Mouse (Mus musculus) brain, adult 2 months (tissue): ENCODE results near the gene Insl3.
A peak's percentile ranks its signal among the peaks of the same experiment; 100 is the strongest.
"Not testable (repeated sequence)": the region's sequence is repeated elsewhere in the genome, so short reads cannot be mapped to it uniquely, and the experiment has no call there.

Experiments used
- DNase-seq: peaks from one replicate; pipeline ENCODE4 v3.0.0; 2011; ENCODE audit warnings: low read depth, low spot score

Gene Insl3

DNA sequence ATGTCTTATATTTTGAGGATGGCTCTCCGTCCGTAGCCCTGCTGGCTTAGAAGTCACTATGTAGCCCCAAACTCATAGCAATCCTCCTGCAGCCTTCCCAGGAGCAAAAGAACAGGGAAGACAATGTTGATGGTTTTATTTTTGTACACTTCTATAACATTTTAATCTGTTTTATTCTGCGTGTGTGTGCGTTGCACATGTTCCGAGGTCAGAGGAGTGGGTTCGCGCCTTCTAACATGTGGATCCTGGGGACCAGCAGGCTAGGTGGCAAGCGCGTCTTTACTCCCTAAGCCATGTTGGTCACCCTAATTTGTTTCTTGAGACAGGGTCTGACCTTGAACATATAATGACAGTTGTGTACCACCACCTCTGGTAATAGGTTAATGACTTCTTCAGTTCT lies 12.2 kb upstream of the Insl3 start:
- no peak for DNase-seq

DNA sequence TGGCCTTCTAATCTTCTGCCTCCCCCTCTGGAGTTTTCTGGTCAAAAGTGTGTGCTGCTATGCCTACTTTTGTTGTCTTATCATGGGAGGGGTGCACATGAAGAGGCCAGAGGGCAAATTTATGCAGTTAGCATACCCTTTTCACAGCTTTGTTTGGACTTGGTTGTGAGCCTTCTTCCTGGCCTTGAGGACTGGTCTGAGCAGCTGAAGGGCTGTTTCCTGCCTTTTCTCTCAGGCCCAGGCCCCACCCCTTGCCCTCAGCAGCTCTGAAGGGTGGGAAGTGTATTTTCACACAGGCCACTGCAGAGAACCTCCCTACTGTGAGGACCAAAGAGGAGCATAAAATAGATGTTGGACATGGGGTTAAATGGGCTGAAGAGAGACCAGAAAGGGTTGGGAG lies 11.5 kb upstream of the Insl3 start:
- DNase-seq: no peak

DNA sequence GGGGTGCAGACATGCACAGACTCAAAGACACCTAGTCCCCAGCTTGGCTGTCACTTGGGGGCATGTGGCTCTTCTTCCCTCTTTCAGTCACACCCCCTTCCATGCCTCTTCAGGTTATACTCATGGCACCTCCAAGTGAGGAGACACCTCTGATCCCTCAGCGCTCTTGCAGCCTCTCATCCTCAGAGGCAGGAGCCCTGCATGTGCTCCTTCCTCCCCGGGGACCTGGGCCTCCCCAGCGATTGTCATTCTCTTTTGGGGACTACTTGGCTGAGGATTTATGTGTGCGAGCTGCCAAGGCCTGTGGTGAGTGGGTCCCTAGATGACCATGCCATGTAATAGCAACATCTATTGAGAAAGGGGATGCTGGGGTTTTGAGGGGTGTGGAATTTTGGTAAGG lies 10.8 kb upstream of the Insl3 start:
- DNase-seq: no peak

DNA sequence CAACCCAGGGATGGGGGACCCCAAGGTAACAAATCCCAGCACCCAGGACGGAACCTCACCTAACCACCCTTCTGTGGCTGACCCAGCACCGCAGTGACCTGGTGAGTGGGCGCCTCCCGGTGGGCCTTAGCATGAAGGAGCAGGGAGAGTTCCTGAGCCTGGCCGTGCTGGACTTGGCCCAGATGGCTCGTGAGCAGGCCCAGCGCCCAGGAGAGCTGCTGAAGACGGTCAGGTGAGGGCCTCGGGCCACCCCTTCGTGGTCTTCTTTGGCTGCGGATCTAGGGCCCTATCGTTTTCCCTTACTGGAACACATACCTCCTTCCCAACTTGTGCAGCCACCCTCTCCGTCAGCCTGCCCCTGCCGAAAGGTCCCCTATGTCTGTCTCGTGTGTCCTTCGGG lies 9.9 kb upstream of the Insl3 start:
- DNase-seq: no peak

DNA sequence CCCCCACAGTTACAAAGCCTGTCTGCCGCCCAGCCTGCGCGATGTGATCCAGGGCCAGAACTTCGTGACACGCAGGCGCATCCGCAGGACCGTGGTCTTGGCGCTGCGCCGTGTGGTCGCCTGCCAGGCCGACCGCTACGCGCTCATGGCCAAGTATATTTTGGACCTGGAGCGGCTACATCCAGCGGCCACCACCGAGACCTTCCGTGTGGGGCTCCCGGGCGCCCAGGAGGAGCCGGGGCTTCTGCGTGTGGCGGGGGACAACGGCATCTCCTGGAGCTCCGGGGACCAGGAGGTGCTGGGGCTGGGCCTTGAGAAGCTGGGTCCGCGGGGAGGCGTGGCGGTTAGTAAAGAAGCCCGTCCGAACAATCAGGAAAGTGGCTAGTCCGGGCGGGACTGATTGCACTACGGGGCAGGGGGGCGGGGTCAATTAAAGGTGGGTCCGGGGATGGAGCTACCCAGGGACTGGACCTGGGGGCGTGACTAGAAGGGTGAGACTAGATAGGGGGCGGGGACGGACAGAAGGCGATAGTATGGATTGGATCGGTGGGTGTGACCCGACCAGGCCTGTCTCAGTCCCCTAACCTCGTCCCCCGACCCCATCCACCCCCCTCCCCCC lies 9.4 kb upstream of the Insl3 start:
- no peak for DNase-seq

DNA sequence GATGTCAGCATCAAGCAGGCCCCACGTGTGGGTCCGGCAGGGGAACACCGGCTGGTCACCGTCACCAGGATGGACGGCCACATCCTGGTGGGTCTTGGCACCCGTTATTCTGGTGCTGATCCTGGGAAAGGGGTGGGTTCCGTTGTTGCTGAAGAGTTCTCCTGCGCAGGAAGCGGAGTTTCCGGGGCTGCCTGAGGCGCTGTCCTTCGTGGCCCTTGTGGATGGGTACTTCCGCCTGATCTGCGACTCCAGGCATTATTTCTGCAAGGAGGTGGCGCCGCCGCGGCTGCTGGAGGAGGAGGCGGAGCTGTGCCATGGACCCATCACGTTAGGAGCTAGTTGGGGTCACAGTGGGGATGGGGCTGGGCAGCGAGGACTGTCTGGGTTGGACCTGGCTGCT lies 8.5 kb upstream of the Insl3 start:
- no peak for DNase-seq

DNA sequence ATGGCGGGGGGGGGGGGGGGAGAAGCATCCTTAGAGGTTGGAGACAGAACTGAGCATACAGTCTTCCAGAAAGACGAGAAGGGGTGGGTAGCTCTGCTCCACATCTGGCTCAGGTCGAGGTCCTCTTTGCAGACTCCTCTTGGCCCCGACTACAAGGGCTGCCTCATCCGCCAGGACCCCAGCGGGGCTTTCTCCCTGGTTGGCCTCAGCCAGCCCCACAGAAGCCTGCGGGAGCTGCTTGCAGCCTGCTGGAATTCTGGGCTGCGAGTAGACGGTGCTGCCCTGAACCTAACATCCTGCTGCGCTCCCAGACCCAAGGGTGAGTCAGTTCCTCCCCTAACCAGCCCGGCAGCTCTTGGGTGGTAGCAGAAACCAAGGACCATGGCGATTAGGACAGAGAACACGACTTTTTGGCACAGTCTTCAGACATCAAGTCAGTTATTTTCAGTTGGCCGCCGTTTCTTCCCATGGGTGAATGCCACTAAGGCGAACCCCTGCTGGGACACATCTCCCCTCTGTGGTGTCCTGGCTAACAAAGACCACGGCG lies 7.6 kb upstream of the Insl3 start:
- no peak for DNase-seq

DNA sequence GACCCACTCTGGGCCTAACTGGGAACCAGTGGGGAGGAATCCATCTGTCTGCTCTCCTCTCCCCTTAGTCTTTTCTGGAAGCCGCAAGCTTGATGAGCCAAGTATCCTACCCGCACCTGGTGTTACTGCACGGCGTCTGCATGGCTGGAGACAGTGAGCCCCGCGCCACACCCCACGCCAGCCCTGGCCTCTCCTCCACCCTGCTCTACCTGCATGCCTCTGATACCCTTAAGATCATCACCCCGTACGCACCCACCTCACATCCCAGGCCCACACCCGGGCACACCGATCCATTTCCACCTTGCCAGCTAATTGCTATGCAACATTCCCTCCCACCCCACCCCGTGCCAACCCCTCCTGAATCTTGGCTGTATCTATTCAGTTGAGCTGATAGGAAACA lies 6.2 kb upstream of the Insl3 start:
- DNase-seq: no peak

DNA sequence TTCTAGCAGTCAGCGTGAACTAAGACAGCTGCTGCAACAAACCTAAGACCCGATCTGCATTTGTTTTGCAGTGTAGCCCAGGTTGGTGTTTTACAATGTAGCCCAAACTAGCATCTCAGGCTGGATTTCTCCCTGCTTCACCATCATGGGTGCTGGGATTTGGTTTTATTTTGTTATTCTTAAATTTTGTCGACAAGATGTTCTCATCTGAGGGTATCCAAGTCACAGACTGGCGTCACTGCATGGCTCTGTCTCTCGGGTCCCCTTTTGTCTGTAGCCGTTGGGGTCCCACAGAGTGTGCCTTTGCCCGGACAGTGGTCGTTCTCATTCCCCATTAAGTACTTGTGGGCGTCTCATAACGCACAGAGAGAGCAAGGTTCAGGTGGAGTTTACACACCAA lies 4.3 kb upstream of the Insl3 start:
- no peak for DNase-seq

DNA sequence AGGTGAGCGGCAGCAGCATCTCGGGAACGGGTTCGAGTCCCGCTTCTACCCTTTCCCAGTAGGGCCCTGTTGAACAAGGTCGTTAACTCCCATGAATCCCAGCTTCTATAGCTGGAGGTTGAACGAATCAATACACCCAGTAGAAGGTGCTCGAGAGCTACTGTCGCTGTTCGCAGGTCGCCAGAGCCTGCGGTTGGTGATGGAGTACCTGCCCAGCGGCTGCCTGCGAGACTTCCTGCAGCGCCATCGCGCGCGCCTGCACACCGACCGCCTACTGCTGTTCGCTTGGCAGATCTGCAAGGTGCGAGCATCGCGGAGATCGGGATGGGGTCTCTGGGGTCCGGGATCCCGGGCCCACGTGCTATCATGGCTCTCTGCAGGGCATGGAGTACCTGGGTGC lies 3.4 kb upstream of the Insl3 start:
- DNase-seq: peak; percentile 57

DNA sequence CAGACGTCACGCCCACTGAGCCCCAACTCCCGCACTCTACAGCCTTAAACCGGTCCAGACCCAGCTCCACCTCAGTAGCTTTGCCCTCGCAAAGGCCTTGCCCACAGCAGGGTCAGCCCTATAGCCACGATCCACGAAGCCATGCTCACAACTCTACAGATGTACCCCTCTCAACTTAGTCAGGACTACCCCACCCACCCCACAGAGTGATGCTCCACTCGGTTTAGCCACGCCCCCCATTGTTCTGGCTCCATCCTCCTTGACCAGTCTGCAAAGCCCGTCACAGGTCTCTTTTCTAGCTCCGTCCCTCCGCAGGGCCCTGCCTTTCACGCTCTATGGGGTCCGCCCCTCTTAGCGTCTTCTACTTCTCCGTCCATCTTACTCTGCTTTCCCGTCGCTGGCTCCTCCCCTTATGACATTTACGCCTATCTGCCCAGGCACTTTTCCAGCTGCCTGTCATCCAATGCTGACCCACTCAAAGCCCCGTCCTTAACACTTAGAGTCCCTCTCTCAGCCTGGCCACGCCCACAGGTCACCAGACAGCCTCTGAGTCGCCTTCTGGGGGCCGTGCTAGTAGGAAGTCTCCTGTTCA lies 2.8 kb upstream of the Insl3 start:
- no peak for DNase-seq

DNA sequence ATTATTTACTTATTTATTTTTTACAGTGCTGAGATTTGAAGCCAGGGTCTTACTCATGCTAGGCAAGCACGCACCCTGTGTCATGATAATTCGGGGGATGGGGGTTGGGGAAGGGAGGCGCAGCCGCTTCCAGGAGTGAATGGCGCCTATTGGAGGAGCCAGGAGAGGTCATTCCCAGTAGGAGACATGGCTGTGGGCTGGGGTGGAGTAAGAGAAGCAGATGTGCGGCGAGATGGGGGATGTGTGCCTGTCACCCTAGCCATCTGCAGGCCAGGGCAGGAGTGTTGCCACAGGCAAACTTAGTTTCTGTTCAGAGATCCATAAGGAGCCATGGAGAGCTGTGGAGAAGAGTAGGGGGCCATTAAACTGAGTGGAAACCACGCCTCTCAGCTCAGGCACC lies 1.4 kb upstream of the Insl3 start:
- DNase-seq: no peak

DNA sequence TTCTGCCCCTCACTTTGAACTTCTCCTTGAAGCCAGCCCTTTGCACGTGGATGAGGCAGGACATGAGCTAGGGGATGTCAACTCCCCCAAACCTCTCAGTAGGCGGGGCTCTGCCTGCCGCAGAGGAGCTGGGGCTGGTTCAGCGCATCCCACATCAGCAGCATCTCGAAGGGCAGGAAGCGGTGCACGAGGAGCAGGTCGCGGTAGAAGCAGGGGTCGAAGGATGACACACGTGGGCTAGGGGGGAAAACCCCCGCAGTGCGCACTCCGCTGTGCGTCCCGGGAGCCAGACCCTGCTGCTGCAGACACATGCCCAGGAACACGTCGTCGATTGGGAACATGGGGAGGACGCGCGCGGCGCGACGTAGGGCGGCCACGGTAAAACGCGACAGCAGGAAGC lies 3.5 kb downstream of the Insl3 start:
- no peak for DNase-seq

DNA sequence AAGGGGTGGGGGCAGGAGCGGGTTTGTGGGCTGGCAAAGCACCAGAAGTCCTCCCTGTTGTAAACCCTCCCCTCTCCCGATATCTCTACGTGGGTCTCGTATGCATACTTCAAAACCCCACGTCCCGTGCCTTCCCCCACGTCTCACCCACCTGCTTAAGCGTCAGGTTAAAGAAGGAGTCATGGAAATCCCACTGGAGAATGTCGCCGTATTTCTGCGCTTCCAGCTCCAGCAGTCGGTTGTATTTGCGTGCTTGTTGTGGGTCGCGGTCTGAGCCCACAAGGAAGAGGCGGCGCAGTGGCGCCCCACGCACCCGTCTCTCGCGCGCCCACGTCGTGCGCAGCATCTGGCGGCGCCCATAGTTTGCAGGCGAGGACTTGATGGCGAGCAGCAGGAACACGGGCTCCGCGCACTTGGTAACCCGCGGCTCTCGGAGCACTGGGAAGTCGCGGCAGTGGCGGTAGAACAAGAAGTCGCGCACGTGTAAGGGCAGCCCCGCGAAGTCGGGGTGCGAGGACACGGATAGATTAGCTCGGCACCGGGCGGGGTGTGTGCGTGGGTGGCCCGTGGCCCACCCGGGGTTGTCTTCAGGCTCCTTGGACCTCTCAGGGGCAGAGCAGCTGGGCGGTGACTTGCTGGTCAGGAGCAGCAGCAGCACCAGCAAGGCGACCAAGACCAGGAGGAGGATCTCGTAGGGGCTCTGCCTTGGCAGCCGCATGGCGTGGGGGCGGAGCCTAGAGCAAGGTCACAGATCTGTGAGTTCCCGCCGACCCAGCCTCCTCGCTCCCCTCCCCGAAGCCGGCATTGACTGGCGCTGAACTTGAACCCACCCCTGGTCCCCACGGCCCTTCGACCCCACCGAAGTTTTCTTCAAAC lies 4.4 kb downstream of the Insl3 start:
- peak; percentile 36 for DNase-seq

DNA sequence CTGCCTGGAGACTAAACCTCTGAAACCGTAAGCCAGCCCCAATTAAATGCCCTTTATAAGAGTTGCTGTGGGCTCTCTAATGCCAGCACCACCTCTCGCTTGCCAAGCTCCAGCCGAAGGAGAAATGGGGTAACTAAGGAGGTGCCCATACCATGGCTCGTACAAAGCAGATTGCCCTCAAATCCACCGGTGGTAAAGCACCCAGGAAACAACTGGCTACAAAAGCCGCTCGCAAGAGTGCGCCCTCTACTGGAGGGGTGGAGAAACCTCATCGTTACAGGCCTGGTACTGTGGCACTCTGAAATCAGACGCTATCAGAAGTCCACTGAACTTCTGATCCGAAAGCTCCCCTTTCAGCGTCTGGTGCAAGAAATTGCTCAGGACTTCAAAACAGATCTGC lies 6.4 kb downstream of the Insl3 start:
- not testable (repeated sequence) for DNase-seq

DNA sequence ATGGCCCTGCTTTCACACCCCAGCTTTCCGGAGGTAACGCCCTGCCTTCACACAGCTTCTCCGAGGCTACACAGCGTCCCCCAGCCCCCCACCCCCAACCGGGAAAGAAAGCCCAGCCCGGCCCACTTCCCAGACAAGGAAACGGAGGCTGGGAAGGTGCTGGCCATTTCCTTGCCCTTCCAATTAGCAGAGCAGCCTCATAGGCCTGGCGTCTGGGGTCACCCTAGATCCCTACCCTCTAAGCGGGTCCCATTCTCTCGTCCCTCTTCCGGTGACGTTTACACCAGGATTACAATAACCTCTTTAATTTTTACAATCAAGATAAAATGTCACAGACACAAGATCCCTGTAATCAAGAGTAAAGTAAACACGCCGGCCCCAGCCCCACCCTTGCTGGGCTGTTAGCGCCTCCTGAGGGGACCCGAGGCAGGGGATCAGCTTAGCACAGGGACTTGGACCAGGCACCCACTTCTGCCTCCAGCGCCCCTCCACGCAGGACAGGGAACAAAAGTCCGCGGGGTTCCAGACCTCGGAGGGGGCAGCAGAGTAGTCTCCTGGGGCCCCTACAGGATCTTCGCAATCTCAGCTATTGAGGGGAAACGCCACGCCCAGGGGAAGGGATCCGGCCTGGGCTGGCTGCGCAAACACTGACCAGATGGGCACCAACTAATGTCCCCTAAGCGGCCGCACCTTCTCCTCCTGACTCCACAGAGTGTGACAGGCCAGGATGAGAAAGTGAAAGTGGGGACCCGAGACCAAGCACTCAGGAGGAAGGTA lies 11.7 kb downstream of the Insl3 start:
- no peak for DNase-seq

DNA sequence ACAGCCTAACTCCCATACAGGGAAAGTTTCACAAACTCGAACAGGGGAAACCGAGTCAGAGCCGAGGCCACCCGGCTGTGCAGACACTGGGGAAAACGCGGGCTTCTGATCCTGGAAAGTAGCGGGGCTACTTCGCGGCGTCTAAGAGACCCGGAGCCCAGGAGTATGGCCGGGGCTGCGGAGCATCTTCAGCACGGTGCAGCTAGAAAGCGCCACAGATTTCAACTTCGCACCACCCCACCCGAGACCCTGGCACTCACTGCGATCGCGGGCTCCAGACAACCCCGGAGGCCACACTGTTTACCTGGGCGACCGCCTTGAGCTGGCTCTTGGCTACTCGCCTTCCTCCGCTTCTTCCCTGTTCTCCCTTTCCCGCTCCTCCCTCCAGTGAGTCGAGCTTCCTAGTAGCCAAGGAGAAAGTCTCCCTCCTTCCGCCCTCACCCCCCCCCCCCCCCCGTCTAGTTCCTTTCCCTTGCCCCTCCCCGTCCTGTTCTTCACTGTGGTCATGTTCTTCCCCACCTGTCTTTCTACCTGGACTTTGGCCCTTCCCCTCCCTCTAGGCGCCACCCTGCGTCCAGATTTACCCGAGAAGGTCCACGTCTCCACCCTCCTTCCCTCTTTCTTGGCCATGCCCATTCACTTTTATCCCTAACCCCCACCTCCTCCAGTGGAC lies 12.5 kb downstream of the Insl3 start, which contains the start of gene B3gnt3:
B3gnt3 (minus strand) TSS at position 376 of the 673 bp plus-strand sequence.
- no peak for DNase-seq

DNA sequence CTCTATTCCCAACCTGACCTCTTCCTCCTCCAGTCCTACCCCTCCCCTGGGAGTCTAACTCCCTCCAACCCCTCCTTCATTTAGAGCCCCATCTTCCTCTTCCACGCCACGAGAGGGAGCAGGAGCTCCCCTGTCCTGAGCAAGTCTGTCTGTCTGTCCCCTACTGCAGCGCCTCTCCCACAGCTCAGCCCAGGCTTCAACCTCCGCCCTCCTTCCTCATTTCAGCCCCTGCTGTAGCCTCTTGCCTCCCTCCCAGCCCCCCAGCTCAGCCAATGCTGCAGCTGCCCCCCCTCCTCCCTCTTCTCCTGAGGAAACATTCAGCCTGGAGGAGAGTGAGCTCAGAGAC lies 13.0 kb downstream of the Insl3 start:
- DNase-seq: no peak

DNA sequence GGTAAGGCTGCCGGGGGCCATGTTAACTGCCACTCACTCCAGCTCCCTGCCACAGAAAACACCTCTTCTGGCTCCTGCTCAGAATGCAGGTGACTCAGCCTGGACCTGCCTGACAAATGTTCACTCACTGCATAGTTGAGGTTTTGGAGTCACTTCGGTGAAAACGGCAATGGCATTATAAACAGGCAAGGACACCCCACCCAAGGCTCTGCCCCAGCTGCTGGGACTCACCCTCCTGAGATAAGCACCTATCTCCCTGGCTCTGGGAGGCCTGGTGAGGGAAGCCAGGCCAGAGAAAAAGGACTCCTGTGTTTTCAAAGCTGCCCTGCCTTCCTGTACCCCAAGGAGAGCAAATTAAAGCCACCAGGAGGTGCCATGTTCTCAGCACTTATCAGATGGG lies 13.9 kb downstream of the Insl3 start:
- DNase-seq: no peak

DNA sequence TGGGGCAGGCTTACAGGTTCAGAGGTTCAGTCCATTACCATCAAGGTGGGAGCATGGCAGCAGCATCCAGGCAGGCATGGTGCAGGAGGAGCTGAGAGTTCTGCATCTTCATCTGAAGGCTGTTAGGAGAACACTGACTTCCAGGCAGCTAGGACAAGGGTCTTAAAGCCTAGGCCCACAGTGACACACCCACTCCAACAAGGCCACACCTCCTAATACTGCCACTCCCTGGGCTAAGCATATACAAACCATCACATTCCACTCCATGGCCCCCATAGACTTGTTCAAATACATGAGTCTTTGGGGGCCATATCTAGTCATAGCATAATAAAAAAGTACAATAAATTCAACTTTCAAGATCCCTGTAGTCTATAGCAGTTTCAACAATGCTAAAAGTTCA lies 14.4 kb downstream of the Insl3 start:
- DNase-seq: not testable (repeated sequence)

DNA sequence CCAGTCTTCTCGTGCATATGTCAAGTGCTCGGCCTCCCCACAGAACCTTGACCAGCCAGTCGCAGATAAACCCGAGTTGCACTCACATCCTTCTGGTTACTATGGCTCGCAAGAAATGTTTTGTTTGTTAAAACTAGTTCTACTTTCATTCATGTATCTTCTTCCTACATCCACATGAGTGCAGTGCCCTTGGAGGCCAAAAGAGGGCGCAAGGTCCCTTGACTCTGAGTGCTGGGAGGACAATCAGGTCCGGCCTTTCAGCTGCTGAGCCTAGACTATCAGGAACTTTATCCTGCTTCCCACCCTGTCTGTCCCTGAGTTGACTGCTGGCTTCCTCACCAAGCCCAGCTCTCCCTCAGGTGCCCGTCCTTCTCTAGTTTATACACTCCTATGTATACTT lies 18.9 kb downstream of the Insl3 start:
- DNase-seq: peak; percentile 76
